Mouse (Mus musculus) T-helper 17 cell (primary cell): ENCODE data around the gene Tpm4.
"Not testable (repeated sequence)": the region's sequence is repeated elsewhere in the genome, so short reads cannot be mapped to it uniquely, and the experiment has no call there.

ENCODE experiments used
- in situ Hi-C, 2 experiments: fragments of 300-600 bp; cut with MboI, MseI; formaldehyde crosslinking; loops; 1 replicate in 1 of 2; 2 replicates in 1 of 2; pipeline ENCODE4 v1.15.1; 2025; ENCODE audit warnings: high pct_unique_total_duplicates in 2 of 2

Tpm4 gene

DNA sequence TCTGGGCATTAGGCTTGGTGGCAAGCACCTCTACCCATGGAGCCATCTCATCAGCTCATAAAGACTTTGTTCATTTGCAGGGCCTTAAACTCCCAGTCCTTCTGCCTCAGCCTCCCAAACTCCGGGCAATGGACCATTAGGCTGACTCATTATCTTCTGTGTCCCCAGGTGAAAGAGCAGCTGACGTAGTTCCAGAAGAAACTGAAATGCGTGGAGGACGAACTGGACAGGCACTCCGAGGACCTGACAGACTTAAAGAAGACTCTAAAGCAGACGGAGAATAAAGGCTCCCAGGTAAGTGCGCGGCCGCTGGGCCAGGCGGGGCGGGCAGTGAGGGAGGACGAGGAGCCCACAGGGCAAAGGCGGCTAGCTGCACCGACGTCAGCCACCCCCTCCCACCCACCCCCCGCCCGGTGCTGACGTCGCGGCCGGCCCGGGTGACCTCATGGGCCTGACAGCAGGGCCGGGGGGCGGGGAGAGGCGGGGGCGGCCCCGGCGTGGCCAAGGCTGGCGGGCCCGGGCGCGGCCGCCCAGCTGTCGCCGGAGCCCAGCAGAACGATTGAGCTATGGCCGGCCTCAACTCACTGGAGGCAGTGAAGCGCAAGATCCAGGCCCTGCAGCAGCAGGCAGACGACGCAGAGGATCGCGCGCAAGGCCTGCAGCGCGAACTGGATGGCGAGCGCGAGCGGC is at the start of gene Tpm4:
Gene Tpm4 (plus strand): TSS at position 220 of the 690 bp plus-strand sequence.
- in situ Hi-C loops = no loop called here

DNA sequence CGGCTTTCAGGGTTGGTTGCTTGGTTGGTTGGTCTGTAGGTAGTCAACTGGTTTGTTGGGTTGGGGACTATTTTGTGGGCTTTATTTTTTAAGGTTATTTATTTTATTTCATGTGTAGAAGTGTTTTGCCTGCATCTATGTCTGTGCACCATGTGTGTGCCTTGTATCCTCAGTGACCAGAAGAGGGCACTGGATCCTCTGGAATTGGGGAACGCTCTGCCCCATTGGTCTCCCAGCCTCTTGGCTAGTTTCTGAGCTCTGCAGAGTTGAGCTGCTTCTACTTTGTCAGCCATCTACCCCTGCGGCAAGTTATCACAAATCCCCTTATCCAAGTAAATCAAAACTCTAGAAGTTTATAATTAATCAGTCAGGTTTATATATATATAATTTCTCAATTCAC is 47.2 kb upstream of the Tpm4 start:
- in situ Hi-C loops = not testable (repeated sequence)

DNA sequence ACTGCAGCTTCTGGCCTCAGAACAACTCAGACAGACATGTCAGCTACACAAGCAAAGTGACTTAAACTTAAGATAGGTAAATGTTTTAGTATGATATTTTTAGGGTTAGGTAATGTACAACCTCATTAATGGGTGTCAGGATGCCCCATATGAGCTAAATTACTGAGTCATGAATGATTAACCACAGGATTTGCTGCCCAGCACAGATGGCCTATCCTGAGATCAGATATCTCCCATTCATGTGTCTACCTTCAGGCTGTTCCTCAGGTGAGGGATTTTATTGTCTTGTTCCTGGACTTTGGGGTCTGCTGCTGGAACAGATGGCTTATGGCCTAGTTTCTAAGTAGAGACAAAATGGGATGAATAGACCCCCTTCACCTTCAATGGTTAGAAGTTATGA is 38.1 kb upstream of the Tpm4 start:
- in situ Hi-C loops = not testable (repeated sequence)

DNA sequence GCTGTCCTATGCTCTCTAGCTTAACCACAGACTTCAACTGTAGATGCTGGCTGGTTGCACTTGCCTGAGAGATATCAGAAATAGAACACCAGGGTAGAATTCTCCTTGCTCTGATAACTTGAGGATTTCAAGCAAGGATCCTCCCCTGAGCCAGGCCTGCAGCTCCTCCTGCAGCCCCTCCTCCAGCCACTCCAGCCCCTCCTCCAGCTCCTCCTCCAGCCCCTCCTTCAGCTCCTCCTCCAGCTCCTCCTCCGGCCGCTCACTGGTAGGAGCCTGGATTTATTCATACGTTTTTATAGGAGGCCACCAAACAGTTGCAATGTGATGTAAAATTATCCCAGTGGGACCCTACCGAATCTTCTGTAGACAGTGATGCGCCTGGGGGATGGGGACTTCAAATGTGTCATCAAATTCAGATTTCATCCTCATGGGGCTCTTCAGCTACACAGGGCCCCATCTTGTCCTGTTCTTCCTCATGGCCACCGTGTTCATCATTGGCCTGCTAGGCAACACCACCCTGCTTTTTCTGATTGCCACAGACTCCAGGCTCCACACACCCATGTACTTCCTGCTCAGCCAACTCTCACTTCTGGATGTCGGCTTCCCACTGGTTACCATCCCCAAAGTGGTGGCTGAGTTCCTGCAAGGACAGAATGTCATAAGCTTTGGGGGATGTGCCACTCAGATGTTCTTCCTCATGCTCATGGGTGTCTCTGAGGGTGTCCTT is 35.2 kb upstream of the Tpm4 start:
- in situ Hi-C loops = not testable (repeated sequence)

DNA sequence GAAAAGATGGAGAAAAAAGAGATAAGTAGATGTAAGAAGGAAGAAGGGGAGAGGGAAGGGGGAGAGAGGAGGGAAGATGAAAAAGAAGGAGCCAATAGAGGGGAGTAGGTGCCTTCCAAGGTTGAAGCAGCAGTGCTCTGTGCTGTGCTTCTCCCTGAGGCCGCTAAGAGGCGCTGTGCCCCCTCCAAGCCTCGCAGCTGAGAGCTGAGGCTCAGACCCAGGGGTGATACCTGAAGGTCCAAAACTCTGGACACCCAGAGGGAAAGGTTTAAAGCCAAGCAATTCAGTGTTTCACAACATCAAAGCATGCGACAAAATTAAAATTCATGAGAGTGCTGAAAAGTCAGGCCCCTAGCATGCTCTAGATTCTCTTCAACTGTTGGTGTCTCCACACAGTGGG is 29.6 kb upstream of the Tpm4 start:
- in situ Hi-C loops = no loop called here

DNA sequence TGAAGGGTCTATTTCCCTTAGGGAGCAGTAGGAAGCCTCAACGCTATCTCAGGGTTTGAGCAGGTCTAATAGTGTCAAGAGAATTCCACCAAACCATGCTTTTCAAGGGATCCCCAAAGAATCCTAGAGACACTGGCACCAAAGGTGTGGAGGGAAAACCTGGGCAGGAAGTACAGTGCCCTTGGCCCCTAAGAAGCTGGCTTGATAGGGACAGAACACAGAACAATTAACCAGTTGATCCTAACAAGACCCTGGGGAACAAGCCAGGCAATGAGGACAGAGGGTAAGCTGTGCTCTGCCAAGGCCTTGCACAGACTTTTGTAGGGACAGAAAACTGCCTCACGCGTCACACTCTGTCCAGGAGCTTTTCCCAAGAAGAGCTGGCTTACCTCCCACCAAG is 28.0 kb upstream of the Tpm4 start, which contains the start of gene Olfr374:
Gene Olfr374 (plus strand): TSS at position 301 of the 400 bp plus-strand sequence.
- in situ Hi-C loops = no loop called here

DNA sequence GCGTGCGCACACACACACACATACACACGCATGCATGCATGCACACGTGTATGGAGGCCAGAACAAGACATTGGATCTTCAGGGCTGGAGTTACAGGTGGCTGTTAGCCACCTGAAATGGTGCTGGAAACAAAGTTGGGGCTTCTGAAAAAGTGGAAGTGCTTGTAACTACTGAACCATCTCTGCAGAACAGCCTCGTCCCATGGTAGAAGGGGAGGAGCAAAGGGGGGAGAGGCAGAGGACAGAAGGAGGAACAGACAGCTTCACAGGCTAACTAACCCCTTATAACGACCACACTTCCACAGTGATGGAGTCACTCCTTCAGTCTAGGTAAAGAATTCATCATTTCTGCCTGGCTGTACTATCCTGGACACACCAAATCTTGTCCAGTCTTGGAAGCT is 23.9 kb upstream of the Tpm4 start:
- in situ Hi-C loops = loop anchor here in 1 of 2 experiments (10.0 kb wide), 1 partner anchor 534 kb away; the partner anchor contains the start of gene Nwd1

DNA sequence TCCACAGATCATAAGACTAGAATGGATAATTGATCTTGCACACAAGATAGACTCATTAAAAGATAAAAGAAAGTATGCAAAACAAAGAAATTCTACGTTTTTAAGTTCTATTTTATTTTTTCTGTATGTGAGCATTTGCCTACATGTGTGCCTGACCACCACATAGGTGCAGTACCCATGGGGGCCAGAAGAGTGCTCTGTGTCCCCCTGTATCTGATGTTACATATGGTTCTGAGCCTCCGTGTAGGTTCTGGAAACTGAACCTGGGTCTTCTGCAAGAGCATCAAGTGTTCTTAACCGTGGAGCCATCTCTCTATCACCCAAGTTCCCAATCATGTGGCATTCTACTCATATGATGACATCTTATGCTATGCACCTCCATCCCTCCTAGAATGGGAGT is 22.3 kb upstream of the Tpm4 start:
- in situ Hi-C loops = loop anchor here in 1 of 2 experiments (10.0 kb wide), 1 partner anchor 532 kb away; the partner anchor contains the start of gene Nwd1

DNA sequence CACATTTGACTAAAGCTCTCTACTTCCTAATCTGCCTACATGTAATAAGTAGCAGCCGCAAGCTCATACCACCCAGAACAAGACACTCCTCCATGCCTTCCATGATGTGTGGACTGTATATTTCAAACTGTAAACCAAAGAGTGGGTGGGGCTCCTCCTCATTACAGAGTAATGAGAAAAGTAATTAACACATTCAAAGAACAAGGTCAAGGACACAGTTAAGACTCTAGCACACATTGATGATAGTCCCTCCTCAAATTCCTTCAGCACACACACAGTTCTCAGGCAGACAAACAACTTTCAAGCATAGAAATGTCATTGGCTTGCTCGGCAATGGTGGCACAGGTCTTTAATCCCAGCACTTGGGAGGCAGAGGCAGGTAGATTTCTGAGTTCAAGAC is 19.6 kb upstream of the Tpm4 start:
- in situ Hi-C loops = loop anchor here in 1 of 2 experiments (10.0 kb wide), 1 partner anchor 530 kb away; the partner anchor contains the start of gene Nwd1

DNA sequence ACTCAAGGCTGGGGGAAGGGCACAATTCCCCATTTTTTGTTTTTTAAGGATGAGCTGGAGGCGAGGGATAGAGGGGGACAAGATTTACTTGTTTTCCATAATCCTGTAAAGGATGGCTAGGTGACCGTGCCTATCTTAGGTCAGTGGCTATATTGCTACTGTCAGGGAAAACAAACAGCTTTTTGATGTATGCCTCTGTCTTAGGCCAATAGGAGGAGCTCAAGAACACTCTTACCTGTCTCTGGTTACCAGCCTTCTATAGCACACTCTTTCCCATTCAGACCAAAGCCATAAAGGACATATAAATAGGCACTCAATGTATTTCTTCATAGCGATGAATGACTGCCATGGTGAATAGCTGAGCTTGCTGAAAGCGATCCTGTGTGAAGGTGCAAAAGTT is 16.2 kb upstream of the Tpm4 start:
- in situ Hi-C loops = loop anchor here in 1 of 2 experiments (10.0 kb wide), 1 partner anchor 526 kb away; the partner anchor contains the start of gene Nwd1

DNA sequence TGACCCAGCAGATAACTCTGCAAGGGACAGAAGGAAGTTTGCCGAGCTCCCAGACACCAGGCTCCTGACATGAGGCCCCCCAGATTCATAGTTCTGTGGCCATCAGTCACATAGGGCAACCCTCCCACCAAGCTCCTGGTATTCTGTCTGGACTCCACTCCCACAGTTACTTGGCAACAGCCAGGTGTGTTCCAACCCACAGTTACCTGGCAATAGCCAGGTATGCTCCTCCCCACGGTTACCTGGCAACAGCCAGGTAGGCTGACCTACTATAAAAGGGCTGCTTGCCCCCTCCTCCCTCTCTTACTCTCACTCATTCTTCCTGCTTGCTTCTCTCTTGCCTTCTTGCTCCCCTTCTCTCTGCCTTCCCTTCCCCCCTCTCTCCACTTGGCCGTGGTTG is 13.3 kb upstream of the Tpm4 start:
- in situ Hi-C loops = not testable (repeated sequence)

DNA sequence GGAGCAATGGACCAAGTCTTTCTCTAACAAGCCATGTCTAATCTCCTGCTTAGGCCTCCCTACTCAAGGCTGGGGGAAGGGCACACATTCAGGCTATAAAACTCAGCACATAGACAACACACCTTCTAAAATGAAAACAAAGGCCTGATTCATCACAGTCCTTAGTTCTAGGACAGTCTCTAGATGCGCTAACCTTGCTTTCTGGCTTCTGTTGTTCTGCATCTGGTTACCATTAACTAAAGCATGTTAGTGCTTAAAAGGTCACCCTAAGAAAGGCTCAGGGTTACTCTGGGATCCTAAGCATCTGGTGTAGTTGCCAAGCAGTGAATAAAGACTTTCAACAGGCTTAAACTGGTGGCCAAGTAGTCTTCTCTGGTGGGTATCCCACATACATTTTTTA is 12.8 kb upstream of the Tpm4 start:
- in situ Hi-C loops = no loop called here

DNA sequence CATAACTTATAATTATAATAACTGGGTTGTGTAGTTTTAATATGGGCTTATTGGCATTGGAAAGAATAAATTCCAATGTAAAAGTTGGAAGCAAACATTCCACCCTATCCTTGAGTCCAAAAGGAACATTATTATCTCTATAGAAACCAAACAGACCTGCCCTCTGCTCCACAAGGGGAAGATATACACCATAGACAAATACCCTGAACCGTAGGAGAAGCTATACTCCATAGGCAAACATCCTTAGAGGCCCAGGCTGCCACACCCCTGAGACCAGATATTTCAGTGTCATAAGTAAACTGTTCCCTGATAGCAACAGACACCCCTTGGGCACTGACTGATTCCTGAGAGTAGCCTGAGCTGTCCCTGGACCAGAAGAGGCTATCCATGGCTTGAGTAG is 6.9 kb upstream of the Tpm4 start:
- in situ Hi-C loops = no loop called here

DNA sequence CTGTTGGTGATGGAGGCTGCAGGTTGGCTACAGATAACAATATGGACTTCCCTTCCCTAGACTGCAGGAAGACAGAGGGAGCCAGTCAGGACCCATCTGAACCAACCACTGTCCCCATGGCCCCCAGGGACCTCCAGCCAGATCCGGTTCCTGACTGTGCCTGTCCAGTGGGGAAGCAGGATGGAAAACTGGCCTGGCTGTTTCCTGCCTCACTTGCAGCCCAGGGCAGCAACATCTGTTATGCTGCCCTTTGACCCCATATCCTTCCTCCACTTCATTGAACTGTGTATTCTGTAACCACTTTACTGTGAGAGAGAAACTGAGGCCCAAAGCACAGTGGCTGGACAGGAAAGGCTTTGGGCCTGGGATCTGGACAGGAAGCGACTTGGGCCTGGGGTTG is 3.5 kb upstream of the Tpm4 start:
- in situ Hi-C loops = no loop called here

DNA sequence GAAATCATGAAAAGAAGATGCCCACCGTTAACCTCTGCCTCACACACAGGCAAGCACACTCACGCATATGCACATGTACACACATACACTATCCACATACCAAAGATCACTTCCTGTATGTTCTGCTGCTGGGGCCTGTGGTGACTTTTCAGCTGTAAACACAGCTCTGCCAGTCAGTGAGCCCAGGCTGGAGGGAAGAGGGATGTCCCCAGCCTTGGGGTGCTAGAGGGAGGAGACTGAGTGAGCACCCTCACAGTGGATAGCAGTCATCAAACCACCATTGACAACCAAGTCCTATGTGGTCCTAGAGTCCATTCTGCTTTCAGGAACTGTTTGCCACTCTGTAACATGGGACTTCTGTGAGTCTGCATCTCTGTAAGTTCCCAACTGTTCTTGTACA is 2.9 kb upstream of the Tpm4 start:
- in situ Hi-C loops = no loop called here

DNA sequence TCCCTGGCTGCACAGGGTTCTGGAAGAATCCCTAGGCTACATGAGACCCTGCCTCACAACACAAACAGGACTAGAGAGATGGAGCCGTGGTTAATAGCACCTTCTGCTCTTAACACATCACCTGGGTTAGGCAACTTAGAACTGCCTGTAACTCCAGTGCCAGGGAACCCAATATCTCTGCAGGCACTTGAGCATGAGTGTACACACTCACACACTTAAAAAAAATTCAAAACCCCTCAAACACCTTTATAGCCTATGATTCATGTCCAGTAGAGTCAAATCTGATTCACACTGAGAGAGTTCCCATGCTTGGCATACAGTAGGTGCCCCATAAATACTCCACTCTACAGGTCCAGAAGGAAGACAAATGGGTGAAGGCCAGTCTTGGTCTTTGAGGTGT is 2.4 kb upstream of the Tpm4 start:
- in situ Hi-C loops = no loop called here

DNA sequence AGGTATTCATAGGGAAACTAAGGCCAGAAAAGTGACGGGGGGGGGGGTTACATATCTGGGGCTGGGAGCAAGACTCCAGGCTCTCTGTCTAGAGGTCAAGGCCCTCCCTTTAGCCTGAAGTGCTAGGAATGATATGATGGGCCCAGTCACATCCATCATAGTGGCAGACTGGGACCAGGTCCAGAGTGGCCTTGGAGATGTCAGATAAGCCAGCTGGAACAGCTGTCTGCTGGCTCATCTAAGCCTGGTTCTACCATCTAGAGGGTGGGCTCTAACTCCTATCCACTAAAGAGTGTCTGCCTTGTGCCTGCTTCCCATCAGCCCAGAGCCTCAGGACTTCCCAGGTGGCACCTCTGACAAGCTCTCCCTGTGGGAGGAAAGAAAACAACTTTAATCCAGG is 1.9 kb upstream of the Tpm4 start:
- in situ Hi-C loops = no loop called here

DNA sequence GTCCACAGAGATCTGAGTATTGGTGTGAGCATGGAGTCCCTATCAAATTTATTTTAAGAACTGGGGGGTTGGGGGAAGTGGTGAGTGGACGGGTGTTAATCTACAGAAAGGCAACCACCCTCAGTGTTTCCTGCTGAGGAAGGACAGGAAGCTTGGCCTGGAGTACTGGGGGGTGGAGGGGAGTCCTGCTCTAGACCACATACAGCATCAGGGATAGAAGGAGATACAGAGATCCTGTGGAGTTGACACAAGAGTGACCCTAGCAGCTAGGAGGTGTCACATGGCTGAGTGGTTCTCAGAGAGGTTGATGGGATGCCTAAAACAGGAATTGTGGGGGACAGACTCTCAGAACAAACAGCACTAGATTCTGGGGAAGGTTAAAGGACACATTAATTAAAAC is 1.3 kb upstream of the Tpm4 start:
- in situ Hi-C loops = no loop called here

DNA sequence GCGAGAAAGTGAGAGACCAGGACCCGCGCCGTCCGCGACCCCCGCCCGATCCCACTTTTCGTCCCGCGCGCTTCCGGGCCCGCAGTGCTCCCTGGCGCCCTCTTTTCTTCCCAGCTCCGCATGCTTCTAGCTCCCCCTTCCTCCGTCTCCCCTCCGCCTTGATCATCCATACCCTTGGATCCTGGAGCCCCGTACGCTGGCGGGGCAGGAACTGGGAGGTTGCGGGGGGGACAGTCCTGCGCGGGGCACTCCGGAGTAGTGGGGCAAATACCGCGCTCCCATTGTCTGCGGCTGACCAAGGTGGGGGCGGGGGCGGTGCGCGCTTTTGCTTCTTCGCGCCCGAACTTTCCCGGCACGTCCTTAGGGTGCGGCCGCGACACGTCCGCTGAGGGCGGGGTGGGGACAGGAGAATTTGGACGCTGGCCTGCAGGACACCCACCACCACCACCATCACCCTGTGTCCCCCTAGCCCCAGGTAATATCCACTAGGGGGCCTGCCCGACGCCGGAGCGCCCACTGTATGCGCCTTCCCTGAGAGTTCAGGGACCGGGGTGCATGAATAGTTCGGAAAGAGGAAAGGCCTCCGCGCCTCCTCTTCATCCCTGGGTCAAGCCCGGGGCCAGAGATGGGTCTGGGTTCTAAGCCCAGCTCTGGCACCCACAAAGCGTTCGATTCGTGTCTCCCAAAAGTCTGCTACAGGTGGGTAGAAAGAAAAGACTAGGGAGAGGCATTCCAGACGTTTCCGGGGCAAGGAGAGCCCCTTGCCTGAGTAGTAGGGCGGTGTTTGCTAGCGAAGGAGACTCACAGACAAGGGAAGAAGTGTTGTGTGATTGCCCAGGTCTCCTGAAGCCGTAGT is 899 bp downstream of the Tpm4 start:
- in situ Hi-C loops = no loop called here

DNA sequence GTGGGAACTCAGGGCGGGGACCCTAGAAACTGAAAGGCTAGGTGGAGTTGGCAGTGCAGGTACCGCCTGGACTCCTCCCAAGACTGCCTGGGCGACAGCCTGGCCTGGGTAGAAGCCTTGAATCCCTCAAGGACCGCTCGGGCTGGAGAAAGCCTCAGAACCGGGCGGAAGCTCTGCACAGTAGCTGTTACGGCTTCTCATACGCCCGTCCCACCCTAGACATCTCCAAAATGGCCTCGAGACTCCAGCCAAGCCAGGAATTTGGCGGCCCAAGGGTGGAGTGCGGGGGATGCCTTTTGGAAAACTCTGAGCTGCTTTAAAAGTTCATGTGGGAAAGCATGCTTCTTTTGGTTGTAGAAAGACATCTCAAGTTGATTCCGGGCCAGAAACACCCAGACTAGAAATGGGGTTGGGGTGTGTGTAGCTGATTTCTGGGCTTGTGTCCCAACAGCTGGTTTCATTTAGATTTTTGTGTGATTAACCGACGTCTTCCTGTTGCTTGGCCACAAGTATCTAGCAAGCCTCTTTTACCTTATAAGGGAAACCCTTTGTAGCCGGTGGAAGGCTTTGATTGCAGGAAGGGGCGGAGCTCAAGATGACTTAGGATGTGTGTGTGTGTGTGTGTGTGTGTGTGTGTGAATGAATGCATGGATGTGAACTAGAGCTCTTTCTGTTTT is 1.7 kb downstream of the Tpm4 start:
- in situ Hi-C loops = no loop called here

DNA sequence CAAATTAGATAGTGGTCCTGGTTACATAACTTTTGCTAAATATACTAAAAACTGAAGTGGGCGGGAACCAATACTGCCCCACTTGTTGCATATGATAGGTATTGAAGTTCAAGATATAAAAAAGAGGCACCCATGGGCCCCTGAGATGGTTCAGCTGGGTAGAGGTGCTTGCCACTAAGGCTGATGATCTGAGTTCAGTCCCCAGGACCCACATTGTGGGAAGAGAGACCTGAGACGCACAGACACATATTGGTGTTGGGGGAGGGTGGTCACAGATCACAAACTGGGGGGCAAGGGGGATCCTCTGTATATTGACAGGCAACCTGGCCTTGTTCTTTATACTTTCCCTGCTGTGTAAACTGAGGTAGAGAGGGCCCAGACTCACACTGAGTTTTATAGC is 2.7 kb downstream of the Tpm4 start:
- in situ Hi-C loops = no loop called here
